Mouse (Mus musculus) cerebellum, adult 11 months (tissue): ENCODE data around the gene Sema4d.

ENCODE experiments used
- DNase-seq: peaks from one replicate; pipeline ENCODE4 v3.0.0; 2022

Sema4d gene

DNA sequence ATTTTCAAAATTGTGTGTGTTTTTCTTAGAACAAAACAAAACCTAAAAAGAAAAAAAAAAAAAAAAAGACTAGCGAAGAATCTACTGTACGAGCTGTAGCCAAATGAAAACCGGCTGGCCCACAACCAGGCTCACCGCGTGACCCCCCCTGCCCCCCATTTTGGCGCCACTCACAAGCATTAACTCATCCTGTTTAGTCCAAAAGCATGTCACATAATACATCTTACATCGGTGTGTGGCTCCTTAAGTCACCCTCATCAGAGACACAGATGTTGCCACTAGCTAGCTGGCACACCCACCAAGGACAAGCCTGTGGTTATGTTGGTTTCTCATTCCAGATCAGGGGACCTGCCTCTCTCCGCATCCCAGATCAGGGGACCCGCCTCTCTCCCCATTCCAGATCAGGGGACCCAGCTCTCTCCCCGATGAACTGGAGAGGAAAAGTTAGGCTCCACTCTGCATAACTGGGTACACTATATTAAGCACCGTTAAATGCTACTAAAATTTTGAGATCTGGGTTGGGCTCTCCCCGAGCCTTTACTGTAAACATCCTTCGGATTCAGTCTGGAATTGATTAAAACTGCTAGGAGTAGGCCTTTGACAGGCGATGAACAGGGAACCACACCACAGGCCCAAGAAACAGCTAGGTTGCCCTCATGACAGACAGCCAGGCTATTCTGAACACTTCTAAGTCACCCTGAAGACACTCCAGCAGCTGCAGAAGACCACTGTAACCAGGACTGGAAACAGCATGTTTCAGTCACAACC, 43.8 kb downstream of the Sema4d start:
- no peak for DNase-seq

DNA sequence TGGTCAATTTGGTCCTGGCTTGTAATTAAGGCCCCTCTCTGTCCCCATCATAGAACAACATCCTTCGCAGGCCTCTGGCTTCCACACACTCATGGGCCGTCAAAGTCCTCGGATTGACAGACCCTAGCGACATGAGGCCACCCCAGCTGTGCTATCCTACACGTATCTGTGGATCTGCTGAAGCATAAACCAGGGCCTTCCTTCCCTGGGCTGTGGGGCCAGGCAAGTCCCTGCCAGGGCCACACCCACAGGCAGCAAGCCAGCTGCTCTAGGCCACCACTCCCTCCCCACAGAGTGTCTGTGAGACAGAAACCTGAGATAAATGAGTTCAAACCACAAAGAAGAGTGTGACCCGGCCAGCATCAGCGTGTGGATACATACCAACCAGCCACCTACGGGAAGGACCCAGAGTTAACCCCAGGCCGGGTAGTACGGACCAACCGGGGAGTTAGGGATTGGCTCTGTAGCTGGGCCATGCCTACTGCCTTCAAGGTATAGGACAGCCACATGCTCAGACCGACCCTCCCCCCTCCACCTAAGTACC, 45.5 kb downstream of the Sema4d start:
- DNase-seq, result no peak

DNA sequence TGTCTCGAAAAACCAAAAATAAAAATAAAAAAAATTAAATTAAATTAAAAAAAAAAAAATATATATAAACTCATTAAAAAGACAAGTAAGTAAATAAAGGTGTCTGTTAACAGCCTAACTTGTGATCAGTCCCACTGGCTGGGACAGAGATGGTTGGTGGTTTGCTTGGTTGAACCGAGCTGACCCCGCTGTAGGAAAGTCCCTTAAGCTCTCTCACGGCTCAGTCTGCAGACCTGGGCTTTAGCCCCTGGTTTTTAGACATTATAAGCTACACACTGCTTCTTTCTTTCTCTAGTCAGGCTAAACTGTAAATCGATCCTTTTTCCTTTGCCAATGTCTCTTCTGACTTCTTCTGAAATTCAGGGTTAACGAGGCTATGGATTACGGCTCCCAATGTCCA, 46.5 kb downstream of the Sema4d start:
- DNase-seq, result no peak

DNA sequence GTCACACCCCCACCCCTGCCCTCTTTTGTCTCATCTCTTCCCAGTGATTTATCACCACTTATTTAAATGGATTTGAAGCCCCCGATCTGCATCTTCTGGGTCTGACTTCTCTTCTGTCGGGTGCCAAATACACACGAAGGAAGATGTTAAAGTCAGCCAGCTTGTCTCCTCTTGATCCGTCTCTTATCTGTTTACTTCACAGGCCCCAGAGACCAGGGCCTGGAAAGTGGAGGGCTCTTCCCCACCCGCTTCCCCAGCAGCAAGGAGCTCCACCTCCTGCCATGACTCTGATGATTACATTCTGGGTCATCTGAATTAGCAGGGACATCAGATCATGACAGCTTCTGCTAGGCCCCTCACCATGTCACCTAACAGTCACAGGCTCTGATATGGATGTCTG, 47.7 kb downstream of the Sema4d start:
- DNase-seq, result no peak

- no peak for DNase-seq
Observed at GRCm38 (mm10) chr13:51743855-51744254, 49.7 kb downstream of the Sema4d start.

DNA sequence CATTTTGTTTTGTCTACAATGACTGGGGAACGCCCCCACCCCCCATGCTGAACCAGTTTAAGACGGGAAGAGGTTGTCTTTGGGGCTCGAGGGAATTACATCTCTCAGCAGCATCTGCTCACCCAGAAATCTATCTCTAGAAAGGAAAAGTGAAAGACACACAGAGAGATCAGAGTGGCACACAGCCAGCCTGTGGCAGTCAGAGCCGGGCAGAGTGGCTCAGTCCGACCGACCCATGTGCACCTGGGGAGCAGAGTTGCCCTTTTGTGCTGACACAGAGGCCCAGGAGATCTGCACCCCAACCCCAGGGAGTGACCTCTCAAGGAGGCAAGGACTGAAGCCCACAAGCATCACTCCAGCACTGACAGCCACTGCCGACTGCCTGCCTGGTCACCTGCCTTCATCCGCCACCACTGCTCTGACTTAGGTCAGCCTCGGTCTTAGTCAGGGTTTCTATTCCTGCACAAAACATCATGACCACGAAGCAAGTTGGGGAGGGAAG, 50.9 kb downstream of the Sema4d start:
- DNase-seq, result no peak

- DNase-seq, result no peak
Observed at GRCm38 (mm10) chr13:51740776-51741175, 52.8 kb downstream of the Sema4d start.

DNA sequence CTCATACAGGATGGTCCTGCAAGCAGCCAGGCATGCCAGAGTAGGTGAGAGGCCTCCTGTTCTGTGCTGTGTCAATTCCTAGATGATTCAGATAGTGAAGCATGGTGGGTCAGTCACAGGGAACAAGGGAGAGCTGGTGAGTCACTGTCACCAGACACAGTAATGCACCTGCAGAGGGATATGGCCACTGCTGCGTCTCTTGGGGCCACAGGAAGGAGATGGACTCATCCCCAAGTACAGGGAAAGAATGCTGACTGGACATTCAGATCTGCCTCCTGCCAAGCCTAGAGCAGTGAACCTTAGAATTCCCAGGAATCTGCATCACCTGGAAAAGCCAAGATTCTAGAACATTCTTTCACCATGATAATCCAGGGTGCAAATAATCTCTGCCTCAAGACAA, 53.8 kb downstream of the Sema4d start:
- DNase-seq, result no peak

DNA sequence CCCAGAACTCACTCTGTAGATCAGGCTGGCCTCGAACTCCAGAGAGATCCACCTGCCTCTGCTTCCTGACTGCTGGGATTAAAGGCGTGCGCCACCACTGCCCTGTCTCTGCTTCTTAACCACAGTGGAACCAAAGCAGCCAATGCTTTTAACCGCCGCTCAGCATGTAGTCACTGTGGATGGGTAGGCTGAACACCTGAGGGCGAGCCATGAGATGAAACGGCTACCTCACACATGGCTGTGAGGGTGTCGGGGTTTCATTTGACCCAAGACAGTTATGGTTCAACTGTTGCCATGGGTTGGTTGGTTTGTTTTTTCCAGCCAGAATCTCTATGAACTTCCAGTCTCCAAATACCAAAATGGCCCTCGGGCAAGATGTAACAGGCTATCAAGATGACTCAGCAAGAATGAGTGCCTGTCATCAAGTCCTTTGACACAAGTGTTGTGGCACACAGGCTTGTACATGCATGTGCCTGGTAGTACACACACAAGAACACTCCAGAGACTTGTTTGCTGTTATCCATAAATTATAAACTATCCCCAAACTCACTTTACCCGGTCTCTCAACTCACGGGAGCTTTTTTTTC, 54.9 kb downstream of the Sema4d start:
- no peak for DNase-seq

DNA sequence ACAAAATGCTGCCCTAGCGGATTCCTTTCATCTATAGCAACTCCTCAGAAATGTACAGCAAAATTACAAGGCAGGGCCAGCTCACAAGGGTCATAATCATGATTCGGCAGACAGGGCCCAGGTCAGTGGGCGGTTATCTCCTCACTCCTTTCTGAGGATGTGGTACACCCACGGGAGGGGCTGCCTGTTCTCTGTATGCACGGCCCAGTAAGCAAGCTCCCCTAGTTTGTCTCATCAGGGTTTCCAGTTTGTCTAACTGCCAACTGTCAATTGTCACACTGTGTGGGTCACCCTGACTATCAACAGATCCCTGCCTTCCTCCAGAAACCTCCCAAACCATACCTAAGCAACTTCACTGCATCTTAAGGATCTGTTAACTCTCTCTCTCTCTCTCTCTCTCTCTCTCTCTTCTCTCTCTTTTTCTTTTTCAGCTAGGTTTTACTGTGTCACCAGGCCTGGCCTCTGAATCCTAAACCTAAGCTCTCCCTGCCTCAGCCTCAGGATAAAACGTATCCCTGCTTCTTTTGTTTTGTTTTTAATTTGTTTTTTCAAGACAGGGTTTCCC, 55.5 kb downstream of the Sema4d start:
- DNase-seq, result no peak

DNA sequence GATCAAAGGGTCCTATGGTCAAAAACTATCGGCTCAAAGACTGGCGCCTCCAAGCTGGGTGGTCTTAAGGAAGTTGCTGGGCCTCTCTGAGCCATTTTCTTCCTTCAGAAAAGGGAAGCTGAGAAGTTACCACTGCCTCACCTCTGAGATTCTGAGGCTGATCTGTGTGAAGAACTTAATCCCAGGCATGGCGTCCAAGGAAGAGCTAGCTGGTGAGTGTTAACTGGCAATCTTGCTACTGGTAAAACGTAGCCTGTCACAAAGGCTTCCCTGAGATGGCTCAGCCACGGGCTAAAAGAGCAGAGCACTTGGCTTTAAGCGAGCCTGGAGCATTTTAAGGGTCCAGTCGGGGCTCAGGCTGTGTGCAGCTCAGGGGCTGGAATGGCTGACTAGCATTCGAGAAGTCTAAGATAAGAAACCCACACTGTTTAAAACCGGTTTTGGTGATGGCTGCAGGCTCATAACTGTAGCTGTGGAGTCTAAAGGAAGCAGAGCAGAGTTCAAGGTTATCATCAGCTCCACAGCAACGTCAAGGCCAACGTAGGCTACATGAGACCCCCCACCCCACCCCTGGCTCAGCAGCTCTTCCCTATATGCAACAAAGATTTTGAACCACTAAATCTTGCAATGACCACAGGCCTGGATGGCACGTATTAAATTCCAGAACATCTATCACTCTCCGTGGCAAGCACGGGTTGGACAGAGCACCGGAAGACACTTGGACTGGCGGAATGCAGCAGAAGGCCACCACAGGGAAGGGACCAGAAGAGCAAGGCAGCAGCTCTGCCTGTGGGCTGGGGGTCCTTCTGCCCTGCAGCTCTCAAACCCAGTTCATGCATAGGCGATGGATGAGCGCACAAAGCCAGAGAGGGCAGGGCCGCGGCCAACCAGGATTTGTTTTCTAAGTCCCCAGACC, 56.3 kb downstream of the Sema4d start:
- DNase-seq, result no peak

- no peak for DNase-seq
Observed at GRCm38 (mm10) chr13:51736007-51736911, 57.3 kb downstream of the Sema4d start.

DNA sequence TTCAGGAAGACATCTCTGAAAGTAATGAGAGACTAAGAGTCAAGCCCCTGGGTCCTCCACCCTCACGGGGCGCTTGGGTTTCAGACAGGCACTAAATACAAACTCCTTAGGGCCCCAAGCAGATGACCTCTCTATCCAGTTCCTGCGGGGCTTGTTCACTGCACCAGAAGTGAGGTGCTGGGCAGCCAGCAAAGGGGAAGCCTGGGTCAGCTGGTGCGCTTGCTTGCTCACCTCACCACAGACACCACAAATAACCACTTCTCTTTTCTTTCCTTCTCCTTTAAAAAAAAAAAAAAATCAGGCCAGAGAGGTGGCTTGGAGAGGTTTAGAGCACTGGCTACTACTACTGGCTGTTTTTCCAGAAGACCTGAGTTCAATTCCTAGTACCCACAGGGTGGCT, 59.0 kb downstream of the Sema4d start:
- no peak for DNase-seq

DNA sequence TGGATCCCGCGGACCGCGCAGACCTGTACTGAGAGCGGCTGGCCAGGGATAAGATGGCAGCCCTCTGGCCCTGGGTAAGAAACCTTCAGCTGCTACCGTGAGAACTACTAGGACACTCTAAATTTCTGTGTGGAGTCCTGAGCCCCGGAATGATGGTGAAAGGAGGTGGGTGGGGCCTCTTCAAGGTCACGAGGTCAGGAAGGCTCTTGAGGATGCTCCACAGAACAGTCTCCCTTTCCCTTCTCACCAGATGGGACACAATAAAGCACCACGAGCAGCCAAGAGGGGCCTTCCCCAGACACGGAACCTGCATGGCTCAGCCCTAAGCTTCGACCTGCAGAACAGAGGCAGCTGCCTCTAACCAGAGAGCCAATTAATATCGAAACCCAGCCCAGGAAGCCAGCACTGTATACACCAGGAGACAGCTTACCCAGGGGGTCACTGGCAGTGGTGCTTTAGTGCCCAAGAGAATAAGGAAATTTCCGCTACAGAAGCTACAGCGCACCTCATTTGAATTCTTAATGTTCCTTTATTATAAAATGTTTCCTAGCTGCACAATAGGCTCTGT, 61.4 kb downstream of the Sema4d start:
- DNase-seq, result no peak

DNA sequence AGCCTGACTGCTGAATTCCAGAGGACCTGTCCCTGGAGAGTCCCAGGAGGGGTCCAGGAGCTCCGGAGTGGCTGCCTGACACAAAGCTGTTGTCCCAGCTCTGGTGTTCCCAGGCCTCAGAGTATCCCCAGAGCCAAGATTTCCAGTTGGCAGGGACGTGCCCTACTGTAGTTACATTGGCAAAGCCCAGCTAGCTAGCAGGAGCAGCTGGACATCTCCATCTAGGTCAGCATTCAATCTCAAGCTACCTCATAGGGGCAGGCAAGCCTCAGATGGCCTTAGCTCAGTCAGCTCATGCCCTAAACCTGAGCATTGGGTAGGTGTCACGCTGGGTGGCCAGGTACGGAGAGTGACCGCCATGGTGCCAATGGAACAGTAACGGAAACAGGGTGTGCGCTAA, 62.1 kb downstream of the Sema4d start:
- DNase-seq, result peak; percentile 76

GRCm38 (mm10) chr13:51729887-51730361, 63.6 kb downstream of the Sema4d start:
- DNase-seq, result no peak

GRCm38 (mm10) chr13:51727364-51727763, 66.2 kb downstream of the Sema4d start:
- DNase-seq, result no peak

- no peak for DNase-seq
Observed at GRCm38 (mm10) chr13:51725926-51726574, 67.5 kb downstream of the Sema4d start.

DNA sequence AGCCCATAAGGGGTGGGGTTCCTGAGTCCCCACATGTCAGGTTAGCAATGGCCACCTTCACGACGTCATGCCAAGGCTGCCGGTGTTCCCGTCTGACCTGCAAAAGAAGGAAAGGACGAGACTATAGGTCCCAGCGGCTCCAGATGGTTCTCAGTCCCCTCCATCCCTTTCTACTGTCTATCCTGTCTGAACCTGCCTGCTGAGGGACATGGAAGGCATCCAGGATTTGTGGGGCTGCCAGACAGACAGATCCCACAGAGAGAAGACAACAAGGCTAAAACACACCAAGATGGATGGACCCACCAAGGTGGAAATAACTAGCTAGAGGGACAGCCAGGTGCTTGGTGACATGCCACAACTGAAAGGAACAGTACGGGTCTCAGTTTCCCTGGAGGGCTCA, 68.1 kb downstream of the Sema4d start:
- no peak for DNase-seq

DNA sequence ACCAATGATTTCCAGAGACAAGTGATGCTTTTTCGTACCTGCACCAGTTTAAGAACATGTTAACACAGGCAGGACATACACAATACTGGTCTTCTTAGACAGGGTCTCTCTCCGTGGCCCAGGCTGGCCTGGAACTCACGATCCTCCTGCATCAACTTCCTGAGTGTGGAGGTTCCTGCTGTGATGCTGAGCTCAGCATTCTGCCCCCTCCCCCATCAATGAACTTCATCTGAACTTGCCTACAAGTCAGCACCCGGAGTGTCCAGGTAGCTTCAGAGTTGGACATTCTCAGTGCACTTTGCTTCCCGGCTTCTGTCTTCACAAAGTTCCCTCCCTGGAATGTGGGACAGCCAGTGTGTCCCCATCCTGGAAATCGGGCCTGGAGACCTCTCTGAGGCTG, 69.0 kb downstream of the Sema4d start:
- DNase-seq, result no peak

DNA sequence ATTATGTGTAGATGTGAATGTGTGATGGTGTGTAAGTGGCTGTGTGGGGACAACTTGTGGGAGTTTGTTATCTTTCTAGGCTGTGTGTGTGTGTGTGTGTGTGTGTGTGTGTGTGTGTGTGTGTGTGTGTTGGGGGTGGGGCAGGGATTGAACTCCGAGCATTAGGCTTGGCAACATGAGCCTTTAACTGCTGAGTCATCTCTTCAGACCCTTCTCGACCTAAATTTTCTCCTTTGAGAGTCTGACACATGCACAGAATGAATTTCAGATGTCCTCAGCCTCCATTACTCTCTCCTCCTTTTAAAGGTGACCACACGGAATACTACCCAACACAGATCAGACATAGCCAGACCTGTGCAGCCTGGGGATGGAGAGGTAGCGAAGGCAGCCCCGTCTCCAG, 70.4 kb downstream of the Sema4d start:
- DNase-seq, result no peak
